12 mouse cellular contexts compared by ENCODE assay signal in genomic region chr19:4203604-4204326, GRCm38 (mm10). TPM values are rescaled to one million over a fixed set of nuclear protein-coding genes. Genes with fewer than 3 reads are reported as not detected.
DNase-seq lines count a peak whose midpoint lies in the region; ATAC-seq lines count a peak whose summit lies in the region.
"Had no signal": no experiment of that assay in that cellular context is flagged by ENCODE, and none has a peak within 500 bp of the region (broad histone marks: within the 10 kb centered on the region; RNA-seq: fewer than 3 reads in every experiment).

No protein-coding gene starts in this region.

- H3K4me1 ChIP-seq in kidney, embryonic 16.5 days (ENCODE audit: insufficient read depth, low read length) = peaks cover 22% of the 10 kb centered on the region
- H3K4me1 ChIP-seq in forebrain, embryonic 10.5 days = peaks cover 35% of the 10 kb centered on the region
- peaks cover 21% of the 10 kb centered on the region for H3K4me1 ChIP-seq in hindbrain, embryonic 16.5 days (ENCODE audit: control insufficient read depth, insufficient read depth, low read depth, low read length)

- no peak overlapping the region for H3K4me3 ChIP-seq in kidney, embryonic 16.5 days (ENCODE audit: low read length)
- H3K4me3 ChIP-seq in forebrain, embryonic 10.5 days = no peak overlapping the region
- no peak overlapping the region for H3K4me3 ChIP-seq in hindbrain, embryonic 16.5 days (ENCODE audit: low read length)

- H3K27me3 ChIP-seq in kidney, embryonic 16.5 days (ENCODE audit: insufficient read depth, low read length) = peaks cover 3% of the 10 kb centered on the region; the same call in 1 of the 2 replicates
- peaks cover 45% of the 10 kb centered on the region for H3K27me3 ChIP-seq in forebrain, embryonic 10.5 days (ENCODE audit: poor library complexity, severe bottlenecking)
- 0 out of 2 replicates have a peak, but pooled peaks cover 4% of the 10 kb centered on the region for H3K27me3 ChIP-seq in hindbrain, embryonic 16.5 days (replicated peaks; ENCODE audit: control insufficient read depth, insufficient read depth, low read length)

- 0 out of 2 replicates have a peak, but pooled peaks cover 3% of the 10 kb centered on the region for H3K36me3 ChIP-seq in kidney, embryonic 16.5 days (ENCODE audit: insufficient read depth, low read length)
- peaks cover 18% of the 10 kb centered on the region for H3K36me3 ChIP-seq in forebrain, embryonic 10.5 days (replicated peaks)
- no peaks in the 10 kb centered on the region for H3K36me3 ChIP-seq in hindbrain, embryonic 16.5 days (ENCODE audit: control insufficient read depth, insufficient read depth, low read length)

- DNase-seq in kidney, postnatal 25 days = no peak
- peak; percentile 67 for DNase-seq in CD4-positive, CD25-positive, alpha-beta regulatory T cell, adult 2 months (ENCODE audit: low read depth, low spot score)
- peak; percentile 62 for DNase-seq in lung, postnatal 36 days
- no peak for DNase-seq in forebrain, embryonic 10.5 days (ENCODE audit: extremely low spot score, low spot score)
- no peak for DNase-seq in frontal cortex, postnatal 14 days (ENCODE audit: low spot score in 2 of 2)
- DNase-seq: adrenal gland, postnatal 25 days; cerebellum, postnatal 36 days; kidney, postnatal 10 days had no signal

- ATAC-seq in kidney, embryonic 16.5 days (ENCODE audit: low FRiP score, low TSS enrichment) = no peak
- peak; percentile 47 for ATAC-seq in activated CD4-positive, CD25-positive, alpha-beta regulatory T cell, adult 4 months
- ATAC-seq in hindbrain, embryonic 16.5 days = no peak

- no peak overlapping the region for H3K4me2 ChIP-seq in kidney, embryonic 16.5 days (replicated peaks; ENCODE audit: low read depth, low read length)
- H3K4me2 ChIP-seq in hindbrain, embryonic 16.5 days (ENCODE audit: low read length) = no peak overlapping the region

- 0 out of 2 replicates have a peak overlapping the region, but pooled peaks have one; percentile 31 for H3K27ac ChIP-seq in kidney, embryonic 16.5 days (ENCODE audit: low read length)
- H3K27ac ChIP-seq in forebrain, embryonic 10.5 days = no peak overlapping the region
- H3K27ac ChIP-seq in hindbrain, embryonic 16.5 days (ENCODE audit: low read depth, low read length) = no peak overlapping the region

- H3K9me3 ChIP-seq in kidney, embryonic 16.5 days (ENCODE audit: low read length) = no peaks in the 10 kb centered on the region
- no peaks in the 10 kb centered on the region for H3K9me3 ChIP-seq in forebrain, embryonic 10.5 days
- no peaks in the 10 kb centered on the region for H3K9me3 ChIP-seq in hindbrain, embryonic 16.5 days (ENCODE audit: control insufficient read depth, low read length)

- 66% methylated on average over 13 of the region's 13 CpGs for WGBS in kidney, embryonic 16.5 days
- 71% methylated on average over 13 of the region's 13 CpGs for WGBS in forebrain, embryonic 10.5 days
- WGBS in hindbrain, embryonic 16.5 days = 65% methylated on average over 13 of the region's 13 CpGs

- no peak overlapping the region for H3K9ac ChIP-seq in kidney, embryonic 16.5 days (replicated peaks; ENCODE audit: low read length)
- H3K9ac ChIP-seq in hindbrain, embryonic 16.5 days (ENCODE audit: low read depth, low read length) = no peak overlapping the region

RNA-seq across cellular contexts. Expression of gene Rad9a, which starts 2.3 kb away (rescaled TPM):
- 39.4 and 39.9 TPM in 2 replicates for polyA plus RNA-seq in kidney, embryonic 16.5 days (2015; fragmentation: Nextera tagmentation; extraction: Ambion mirVana)
- 10 to 100 TPM; 37.7 to 40.3 TPM for polyA plus RNA-seq in activated CD4-positive, CD25-positive, alpha-beta regulatory T cell, adult 4 months (2017; shearing (Covaris generic))
- polyA plus RNA-seq in forebrain, embryonic 10.5 days (2016; fragmentation: Nextera tagmentation; extraction: Ambion mirVana) = 57.4 and 67.1 TPM in 2 replicates
- polyA plus RNA-seq in hindbrain, embryonic 16.5 days (2015; fragmentation: Nextera tagmentation; extraction: Ambion mirVana) = 25.0 and 26.5 TPM in 2 replicates

RNA-seq across cellular contexts. Expression of gene Clcf1, which starts 10.3 kb away (rescaled TPM):
- polyA plus RNA-seq in kidney, embryonic 16.5 days (2015; fragmentation: Nextera tagmentation; extraction: Ambion mirVana) = 6.8 and 7.5 TPM in 2 replicates
- 10 to 100 TPM; 19.7 to 29.7 TPM for polyA plus RNA-seq in activated CD4-positive, CD25-positive, alpha-beta regulatory T cell, adult 4 months (2017; shearing (Covaris generic))
- 0.86 and 1.1 TPM in 2 replicates for polyA plus RNA-seq in forebrain, embryonic 10.5 days (2016; fragmentation: Nextera tagmentation; extraction: Ambion mirVana)
- 1.0 and 1.1 TPM in 2 replicates for polyA plus RNA-seq in hindbrain, embryonic 16.5 days (2015; fragmentation: Nextera tagmentation; extraction: Ambion mirVana)

RNA-seq across cellular contexts. Expression of gene AC109138.7, which starts 10.4 kb away (rescaled TPM):
- not detected in 2 replicates for polyA plus RNA-seq in kidney, embryonic 16.5 days (2015; fragmentation: Nextera tagmentation; extraction: Ambion mirVana)
- polyA plus RNA-seq in activated CD4-positive, CD25-positive, alpha-beta regulatory T cell, adult 4 months (2017; shearing (Covaris generic)) = not detected
- polyA plus RNA-seq in forebrain, embryonic 10.5 days (2016; fragmentation: Nextera tagmentation; extraction: Ambion mirVana) = not detected in 2 replicates
- polyA plus RNA-seq in hindbrain, embryonic 16.5 days (2015; fragmentation: Nextera tagmentation; extraction: Ambion mirVana) = not detected in 2 replicates
- polyA plus RNA-seq: limb, embryonic 11.5 days had no signal

RNA-seq across cellular contexts. Expression of gene Ppp1ca, which starts 11.9 kb away (rescaled TPM):
- 1,050 and 1,120 TPM in 2 replicates for polyA plus RNA-seq in kidney, embryonic 16.5 days (2015; fragmentation: Nextera tagmentation; extraction: Ambion mirVana)
- polyA plus RNA-seq in activated CD4-positive, CD25-positive, alpha-beta regulatory T cell, adult 4 months (2017; shearing (Covaris generic)) = 1,000 to 10,000 TPM in 1 of 2 experiments, 100 to 1,000 TPM in 1; 945 to 1,075 TPM
- 998 and 1,002 TPM in 2 replicates for polyA plus RNA-seq in forebrain, embryonic 10.5 days (2016; fragmentation: Nextera tagmentation; extraction: Ambion mirVana)
- 604 and 614 TPM in 2 replicates for polyA plus RNA-seq in hindbrain, embryonic 16.5 days (2015; fragmentation: Nextera tagmentation; extraction: Ambion mirVana)

RNA-seq across cellular contexts. Expression of gene Tbc1d10c, which starts 12.7 kb away (rescaled TPM):
- 2.5 and 3.1 TPM in 2 replicates for polyA plus RNA-seq in kidney, embryonic 16.5 days (2015; fragmentation: Nextera tagmentation; extraction: Ambion mirVana)
- polyA plus RNA-seq in activated CD4-positive, CD25-positive, alpha-beta regulatory T cell, adult 4 months (2017; shearing (Covaris generic)) = 100 to 1,000 TPM; 548 to 733 TPM
- 0.43 and 0.47 TPM in 2 replicates for polyA plus RNA-seq in forebrain, embryonic 10.5 days (2016; fragmentation: Nextera tagmentation; extraction: Ambion mirVana)
- polyA plus RNA-seq in hindbrain, embryonic 16.5 days (2015; fragmentation: Nextera tagmentation; extraction: Ambion mirVana) = 0.54 and 1.1 TPM in 2 replicates

Comparison
In these comparisons a context has a peak if more than half of its experiments do, and no peak if none do; other contexts are left out.
1. DNase-seq: peak in CD4-positive, CD25-positive, alpha-beta regulatory T cell, adult 2 months (single experiment) and lung, postnatal 36 days (single experiment); none in kidney, postnatal 25 days (0 of 2), forebrain, embryonic 10.5 days (single experiment) and frontal cortex, postnatal 14 days (0 of 2).